Mouse (Mus musculus) stomach, postnatal 0 days (tissue): ENCODE results near the gene Col8a2.

Experiments used
- CTCF ChIP-seq: IDR thresholded peaks from 2 replicates; pipeline ENCODE4 v1.5.1; 2016; ENCODE audit warnings: antibody characterized with exemption, low read depth, mild to moderate bottlenecking, moderate library complexity
- EP300 ChIP-seq: optimal IDR thresholded peaks from 2 replicates; pipeline ENCODE3; 2016; ENCODE audit warnings: antibody characterized with exemption

DNA sequence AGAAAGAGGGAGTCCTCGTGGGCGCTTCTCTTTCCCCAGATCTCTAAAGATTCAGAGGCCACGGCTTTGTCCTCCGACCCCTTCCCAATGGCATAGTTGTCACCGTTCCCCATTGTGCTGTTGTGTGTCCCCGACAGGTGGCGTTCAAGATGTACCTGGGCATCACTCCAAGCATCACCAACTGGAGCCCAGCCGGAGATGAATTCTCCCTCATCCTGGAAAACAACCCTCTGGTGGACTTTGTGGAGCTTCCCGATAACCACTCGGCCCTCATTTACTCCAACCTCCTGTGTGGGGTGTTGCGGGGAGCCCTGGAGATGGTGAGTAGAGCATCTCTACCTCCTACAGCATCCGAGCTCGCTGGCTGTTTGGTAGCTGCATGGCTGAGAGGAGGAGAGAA, 12.8 kb upstream of the Col8a2 start:
- no peak for TF ChIP-seq CTCF
- no peak for TF ChIP-seq EP300
